Mouse (Mus musculus) spleen, postnatal 10 days (tissue): ENCODE data around the gene Gopc.
"Not testable (repeated sequence)": the region's sequence is repeated elsewhere in the genome, so short reads cannot be mapped to it uniquely, and the experiment has no call there.

Experiments used
- DNase-seq, 2 experiments: peaks; one replicate each; pipeline ENCODE4 v3.0.0; 2021 to 2022; ENCODE audit warnings: low spot score in 2 of 2

Gopc gene

GRCm38 (mm10) chr10:52387192-52387591 is 5.3 kb upstream of the Gopc start:
- no peak for DNase-seq

GRCm38 (mm10) chr10:52384823-52385610 is 3.1 kb upstream of the Gopc start:
- peak in 1 of 2 experiments; percentile 47 for DNase-seq

- no peak for DNase-seq
Measured at GRCm38 (mm10) chr10:52383522-52383921, 1.6 kb upstream of the Gopc start.

GRCm38 (mm10) chr10:52383022-52383421 is 1.1 kb upstream of the Gopc start:
- DNase-seq, result no peak

GRCm38 (mm10) chr10:52381321-52381801 is 563 bp downstream of the Gopc start:
- peak in 1 of 2 experiments; percentile 28 for DNase-seq

GRCm38 (mm10) chr10:52377813-52378212 is 4.1 kb downstream of the Gopc start:
- DNase-seq, result no peak

GRCm38 (mm10) chr10:52376422-52376821 is 5.5 kb downstream of the Gopc start:
- DNase-seq, result no peak

- no peak for DNase-seq
Measured at GRCm38 (mm10) chr10:52374651-52375050, 7.3 kb downstream of the Gopc start.

GRCm38 (mm10) chr10:52373834-52374233 is 8.1 kb downstream of the Gopc start:
- peak in 1 of 2 experiments; percentile 70 for DNase-seq

GRCm38 (mm10) chr10:52368376-52368775 is 13.5 kb downstream of the Gopc start:
- no peak for DNase-seq

GRCm38 (mm10) chr10:52360862-52361609 is 20.9 kb downstream of the Gopc start:
- no peak for DNase-seq

- no peak for DNase-seq
Measured at GRCm38 (mm10) chr10:52360241-52360735, 21.6 kb downstream of the Gopc start.

- DNase-seq, result no peak
Measured at GRCm38 (mm10) chr10:52358467-52358866, 23.5 kb downstream of the Gopc start, which contains the start of gene Gm26741. Gm26741 (plus strand) TSS chr10:52358767.

GRCm38 (mm10) chr10:52353184-52353583 is 28.7 kb downstream of the Gopc start:
- no peak for DNase-seq

- not testable (repeated sequence) for DNase-seq
Measured at GRCm38 (mm10) chr10:52343324-52343723, 38.6 kb downstream of the Gopc start.

- DNase-seq, result peak in 1 of 2 experiments; percentile 42
Measured at GRCm38 (mm10) chr10:52331007-52331406, 50.9 kb downstream of the Gopc start.

GRCm38 (mm10) chr10:52321918-52322317 is 60.0 kb downstream of the Gopc start:
- DNase-seq, result no peak

- no peak for DNase-seq
Measured at GRCm38 (mm10) chr10:52319506-52320286, 62.2 kb downstream of the Gopc start.

- DNase-seq, result peak in 1 of 2 experiments; percentile 14
Measured at GRCm38 (mm10) chr10:52309196-52309595, 72.7 kb downstream of the Gopc start.

- DNase-seq, result no peak
Measured at GRCm38 (mm10) chr10:52304574-52304973, 77.3 kb downstream of the Gopc start.

GRCm38 (mm10) chr10:52302271-52302670 is 79.7 kb downstream of the Gopc start:
- DNase-seq, result no peak

GRCm38 (mm10) chr10:52301766-52302165 is 80.2 kb downstream of the Gopc start:
- no peak for DNase-seq
